In the genomic region with DNA sequence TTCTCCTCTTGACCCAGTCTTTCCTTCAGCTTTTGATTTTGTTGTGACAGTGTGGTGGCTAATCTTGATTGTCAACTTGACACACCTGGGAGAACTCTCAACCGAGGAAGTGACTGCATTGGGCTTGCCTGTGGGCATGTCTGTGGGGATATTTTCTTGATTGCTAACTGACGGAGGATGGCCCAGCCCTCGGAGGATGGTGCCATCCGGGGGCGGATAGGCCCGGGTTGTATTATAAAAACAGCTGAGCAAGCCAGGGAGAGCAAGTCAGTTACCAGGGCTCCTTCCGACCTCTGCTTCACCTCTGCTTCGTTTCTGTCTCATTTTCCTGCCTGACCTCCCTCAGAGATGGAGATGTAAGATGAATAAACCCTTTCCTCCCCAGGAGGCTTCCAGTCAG, we compare ENCODE assay signal across 24 mouse cellular contexts. TPM values are rescaled to one million over a fixed set of nuclear protein-coding genes. Genes with fewer than 3 reads are reported as not detected.
DNase-seq lines count a peak whose midpoint lies in the region; TF ChIP-seq lines count a peak whose summit lies in the region.
"Had no signal": no experiment of that assay in that cellular context is flagged by ENCODE, and none has a peak within 500 bp of the region (broad histone marks: within the 10 kb centered on the region; RNA-seq: fewer than 3 reads in every experiment).

No protein-coding gene starts in this region.

- no peaks in the 10 kb centered on the region for H3K27me3 ChIP-seq in myocyte (ENCODE audit: control insufficient read depth, insufficient read depth, insufficient read length)
- no peaks in the 10 kb centered on the region for H3K27me3 ChIP-seq in cerebellum, adult 2 months (ENCODE audit: control insufficient read depth, insufficient read depth, low read length)
- H3K27me3 ChIP-seq: forebrain, embryonic 13.5 days; hindbrain, embryonic 12.5 days; limb, embryonic 13.5 days; liver, embryonic 12.5 days had no signal

- DNase-seq in gastrocnemius, adult 2 months: no peak
- DNase-seq in gastrocnemius, adult 18-20 months (ENCODE audit: low spot score): no peak
- DNase-seq in thymus, postnatal 4 days: peak; percentile 26
- DNase-seq in thymus, postnatal 10 days (ENCODE audit: low spot score in 2 of 2): no peak
- no peak for DNase-seq in kidney, adult 18-20 months
- DNase-seq in cerebellum, adult 2 months: no peak
- DNase-seq: adrenal gland, adult 8-10 months; cerebellum, adult 9-10 months; cerebellum, postnatal 36 days; gastrocnemius, postnatal 25 days; heart, postnatal 36 days; kidney, postnatal 25 days; liver, postnatal 0 days; lung, postnatal 4 days; midbrain, embryonic 14.5 days; right cerebral cortex, adult 18-20 months had no signal

- WGBS in cerebellum, adult 2 months: 73% methylated on average over 8 of the region's 8 CpGs

- intact Hi-C loops in gastrocnemius, adult 2 months (cut with DNase I): loop anchor here (10.0 kb wide), 2 partner anchors 238 to 438 kb away; partner anchors contain the start of gene Strip2

- H3K4me2 ChIP-seq in myocyte (ENCODE audit: low read depth): peak overlapping the region; percentile 35
- H3K4me2 ChIP-seq: forebrain, embryonic 13.5 days; hindbrain, embryonic 12.5 days; limb, embryonic 13.5 days; liver, embryonic 12.5 days had no signal

- no peak overlapping the region for H3ac ChIP-seq in myocyte (ENCODE audit: control insufficient read depth, insufficient read length)

- no peak for TF ChIP-seq CTCF in gastrocnemius, adult 2 months (IDR thresholded peaks at IDR 0.05)
- TF ChIP-seq CTCF in cerebellum, adult 2 months (IDR thresholded peaks at IDR 0.05; ENCODE audit: borderline replicate concordance, insufficient read depth, low read depth, low read length): no peak

- peaks cover 20% of the 10 kb centered on the region for H3K4me1 ChIP-seq in cerebellum, adult 2 months (ENCODE audit: control insufficient read depth, insufficient read depth, low read length)
- H3K4me1 ChIP-seq: forebrain, embryonic 13.5 days; hindbrain, embryonic 12.5 days; limb, embryonic 13.5 days had no signal

- peak overlapping the region; percentile 48 for H3K27ac ChIP-seq in gastrocnemius, adult 2 months
- H3K27ac ChIP-seq in cerebellum, adult 2 months (ENCODE audit: insufficient read depth, low read length): no peak overlapping the region
- H3K27ac ChIP-seq: forebrain, embryonic 13.5 days; heart, embryonic 10.5 days; hindbrain, embryonic 12.5 days; hindbrain, postnatal 0 days; left cerebral cortex, adult 2 months; limb, embryonic 13.5 days; liver, embryonic 12.5 days had no signal

- H3K36me3 ChIP-seq in myocyte (ENCODE audit: control insufficient read depth, insufficient read depth): no peaks in the 10 kb centered on the region
- H3K36me3 ChIP-seq: heart, embryonic 10.5 days; hindbrain, embryonic 12.5 days; limb, embryonic 13.5 days; liver, embryonic 12.5 days had no signal

- H3K4me3 ChIP-seq in gastrocnemius, adult 2 months: no peak overlapping the region
- no peak overlapping the region for H3K4me3 ChIP-seq in myocyte
- H3K4me3 ChIP-seq in cerebellum, adult 2 months (replicated peaks; ENCODE audit: insufficient read depth, low read depth, low read length): no peak overlapping the region
- H3K4me3 ChIP-seq: forebrain, embryonic 13.5 days; heart, embryonic 10.5 days; hindbrain, embryonic 12.5 days; left cerebral cortex, adult 2 months; limb, embryonic 13.5 days; liver, embryonic 12.5 days had no signal

- TF ChIP-seq POLR2A in myocyte (IDR thresholded peaks at IDR 0.05; ENCODE audit: insufficient read length, low read depth): peak; percentile 13
- TF ChIP-seq POLR2A in cerebellum, adult 2 months (IDR thresholded peaks at IDR 0.05; ENCODE audit: borderline replicate concordance, insufficient read depth, low read length): no peak

- H3K79me2 ChIP-seq in myocyte (ENCODE audit: control insufficient read depth, insufficient read depth): no peaks in the 10 kb centered on the region

TF ChIP-seq in myocyte, 11 proteins besides CTCF, POLR2A, EP300 and RAD21:
- TF ChIP-seq E2F4 (IDR thresholded peaks at IDR 0.05; ENCODE audit: insufficient read depth) (no peak), MAX (IDR thresholded peaks at IDR 0.05; ENCODE audit: low read depth) (no peak), CEBPB (IDR thresholded peaks at IDR 0.05; ENCODE audit: insufficient read depth, poor library complexity, severe bottlenecking) (no peak), USF1 (IDR thresholded peaks at IDR 0.05; ENCODE audit: low read depth) (no peak), MYOD1 (IDR thresholded peaks at IDR 0.05; ENCODE audit: control insufficient read depth in 1 of 3, insufficient read length in 2 of 3, low read depth in 2 of 3) (peak in 1 of 3 experiments; percentile 8), MYOG (IDR thresholded peaks at IDR 0.05; ENCODE audit: control insufficient read depth in 1 of 3, insufficient read depth in 1 of 3, insufficient read length in 2 of 3, low read depth in 2 of 3) (no peak)

RNA-seq across cellular contexts. Expression of gene Zc3hc1, which starts 38.1 kb away (rescaled TPM):
- total RNA-seq in gastrocnemius, adult 2 months (2021): 10 to 100 TPM; 15.5 to 19.3 TPM
- 10 to 100 TPM; 16.3 to 18.5 TPM for total RNA-seq in gastrocnemius, adult 18-20 months (2021)
- polyA plus RNA-seq in myocyte (2012; fragmentation: generic; extraction: Trizol): 35.2 TPM
- polyA plus RNA-seq in cerebellum, adult 2 months (2012; rRNA removed): 26.6 and 30.2 TPM in 2 replicates

RNA-seq across cellular contexts. Expression of gene Ube2h, which starts 48.4 kb away (rescaled TPM):
- total RNA-seq in gastrocnemius, adult 2 months (2021): 10 to 100 TPM; 39.6 to 81.2 TPM
- total RNA-seq in gastrocnemius, adult 18-20 months (2021): 10 to 100 TPM; 64.7 to 69.4 TPM
- polyA plus RNA-seq in myocyte (2012; fragmentation: generic; extraction: Trizol): 33.5 TPM
- polyA plus RNA-seq in cerebellum, adult 2 months (2012; rRNA removed): 78.4 and 78.9 TPM in 2 replicates

RNA-seq across cellular contexts. Expression of gene Klhdc10, which starts 48.9 kb away (rescaled TPM):
- 10 to 100 TPM; 35.8 to 44.4 TPM for total RNA-seq in gastrocnemius, adult 2 months (2021)
- total RNA-seq in gastrocnemius, adult 18-20 months (2021): 10 to 100 TPM; 38.4 to 41.3 TPM
- 49.1 TPM for polyA plus RNA-seq in myocyte (2012; fragmentation: generic; extraction: Trizol)
- 84.2 and 90.8 TPM in 2 replicates for polyA plus RNA-seq in cerebellum, adult 2 months (2012; rRNA removed)
